Mouse (Mus musculus) Muller cell, postnatal 12 days (primary cell): ENCODE data around the gene Pcdh17.

Source experiments
- DNase-seq: peaks from one replicate; pipeline ENCODE4 v3.0.0-alpha.2; 2015; ENCODE audit errors: inconsistent ontology term

Pcdh17 gene

GRCm38 (mm10) chr14:84443288-84443686 is at the start of gene Pcdh17:
TSS of gene Pcdh17 (plus strand) at chr14:84443563.
- peak; percentile 100 for DNase-seq

GRCm38 (mm10) chr14:84397137-84397536 is 46.2 kb upstream of the Pcdh17 start:
- DNase-seq = no peak

GRCm38 (mm10) chr14:84424736-84425135 is 18.6 kb upstream of the Pcdh17 start:
- no peak for DNase-seq

- DNase-seq = no peak
Observed at GRCm38 (mm10) chr14:84426616-84427015, 16.7 kb upstream of the Pcdh17 start.

GRCm38 (mm10) chr14:84438066-84438770 is 5.1 kb upstream of the Pcdh17 start:
- DNase-seq = peak; percentile 27

GRCm38 (mm10) chr14:84440903-84441302 is 2.5 kb upstream of the Pcdh17 start:
- DNase-seq = no peak

GRCm38 (mm10) chr14:84442528-84443287 is 655 bp upstream of the Pcdh17 start:
- peak; percentile 66 for DNase-seq

- no peak for DNase-seq
Observed at GRCm38 (mm10) chr14:84443761-84444160, 398 bp downstream of the Pcdh17 start.

- DNase-seq = peak; percentile 61
Observed at GRCm38 (mm10) chr14:84444276-84444662, 906 bp downstream of the Pcdh17 start.

- DNase-seq = peak; percentile 70
Observed at GRCm38 (mm10) chr14:84444663-84445502, 1.5 kb downstream of the Pcdh17 start.

- peak; percentile 74 for DNase-seq
Observed at GRCm38 (mm10) chr14:84445503-84446410, 2.4 kb downstream of the Pcdh17 start.

GRCm38 (mm10) chr14:84446411-84446915 is 3.1 kb downstream of the Pcdh17 start:
- DNase-seq = no peak

GRCm38 (mm10) chr14:84446941-84447641 is 3.7 kb downstream of the Pcdh17 start:
- peak; percentile 52 for DNase-seq

- peak; percentile 46 for DNase-seq
Observed at GRCm38 (mm10) chr14:84447661-84448380, 4.5 kb downstream of the Pcdh17 start.

GRCm38 (mm10) chr14:84448381-84448771 is 5.0 kb downstream of the Pcdh17 start:
- no peak for DNase-seq

- DNase-seq = peak; percentile 70
Observed at GRCm38 (mm10) chr14:84454074-84454845, 10.9 kb downstream of the Pcdh17 start.

GRCm38 (mm10) chr14:84475491-84475890 is 32.1 kb downstream of the Pcdh17 start:
- no peak for DNase-seq

- no peak for DNase-seq
Observed at GRCm38 (mm10) chr14:84476336-84476735, 33.0 kb downstream of the Pcdh17 start.

- no peak for DNase-seq
Observed at GRCm38 (mm10) chr14:84476906-84477305, 33.5 kb downstream of the Pcdh17 start.
